Mouse (Mus musculus) E14TG2a.4 (cell line): Measurements from ENCODE around the gene Grcc10.

Experiments
- CTCF ChIP-seq: conservative IDR thresholded peaks from 2 replicates; pipeline ENCODE4 v1.5.1; 2014; ENCODE audit warnings: low read length
- POU5F1 ChIP-seq: IDR thresholded peaks from 2 replicates; pipeline ENCODE4 v1.6.1; 2014; ENCODE audit warnings: low read length, borderline replicate concordance

DNA sequence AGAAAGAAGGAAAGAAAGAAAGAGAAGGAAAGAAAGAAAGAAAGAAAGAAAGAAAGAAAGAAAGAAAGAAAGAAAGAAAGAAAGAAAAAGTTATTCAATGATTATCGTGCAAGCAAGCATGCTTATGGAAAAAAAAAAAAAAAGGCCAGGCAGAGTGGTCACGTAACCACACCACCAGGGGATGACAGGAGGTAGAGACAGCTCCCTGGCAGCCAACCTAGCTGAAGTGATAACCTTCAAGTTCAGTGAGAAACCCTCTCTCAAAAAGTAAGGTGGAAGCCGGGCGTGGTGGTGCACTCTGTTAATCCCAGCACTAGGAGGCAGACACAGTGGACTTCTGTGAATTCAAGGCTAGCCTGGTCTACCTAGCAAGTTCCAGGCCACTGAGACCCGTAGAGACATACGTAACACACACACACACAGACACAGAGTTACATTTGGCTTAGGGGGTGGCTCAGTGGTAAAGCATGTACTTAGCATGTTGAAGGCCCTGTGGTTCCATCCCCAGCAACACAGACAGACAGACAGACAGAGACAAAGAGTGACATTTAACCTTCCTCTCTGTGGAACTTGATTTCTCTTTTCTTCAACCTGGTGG lies 18.2 kb downstream of the Grcc10 start:
- TF ChIP-seq CTCF (no peak), POU5F1 (no peak)
